Mouse (Mus musculus): ENCODE measurements around the gene Serpind1.

GRCm38 (mm10) chr16:17312531-17312930, 18.6 kb upstream of the Serpind1 start:
- TF ChIP-seq CTCF (IDR thresholded peaks at IDR 0.05; ENCODE audit: insufficient read depth, low read depth, low read length), result no peak
- TF ChIP-seq POLR2A (IDR thresholded peaks at IDR 0.05; ENCODE audit: insufficient read depth, low read depth, low read length), result no peak
